Mouse (Mus musculus): ENCODE data around the gene Kalrn. TPM values are rescaled to one million over a fixed set of nuclear protein-coding genes. Genes with fewer than 3 reads are reported as not detected.
A peak's percentile ranks its signal among the peaks of the same experiment; 100 is the strongest.

The Kalrn gene
- 11.3 and 16.8 TPM in 2 replicates for polyA plus RNA-seq (2016; fragmentation: Nextera tagmentation; extraction: Ambion mirVana)

- peak; percentile 93 for DNase-seq (ENCODE audit: low spot score)
- H3K27ac ChIP-seq (replicated peaks) = peak within 1 kb of the TSS; percentile 99
- no peaks in the 10 kb centered on the region for H3K9me3 ChIP-seq (replicated peaks)
- peak within 1 kb of the TSS; percentile 96 for H3K4me3 ChIP-seq
- peaks cover 4% of the 10 kb centered on the region; the same call in 1 of the 2 replicates for H3K36me3 ChIP-seq
- 4% methylated on average over 73 of the region's 84 CpGs for WGBS
- H3K4me1 ChIP-seq = peaks cover 38% of the 10 kb centered on the region
- peaks cover 10% of the 10 kb centered on the region for H3K27me3 ChIP-seq (ENCODE audit: low read depth, poor library complexity, severe bottlenecking)
Observed at GRCm38 (mm10) chr16:34573151-34573802, at the start of gene Kalrn. Gene Kalrn, minus strand, starts transcription at chr16:34573532.

- 0 out of 2 replicates have a peak, but pooled peaks cover 8% of the 10 kb centered on the region for H3K9me3 ChIP-seq (replicated peaks)
- no peaks in the 10 kb centered on the region for H3K4me1 ChIP-seq
- H3K27me3 ChIP-seq (ENCODE audit: low read depth, poor library complexity, severe bottlenecking) = no peaks in the 10 kb centered on the region
- no peak overlapping the region for H3K27ac ChIP-seq (replicated peaks)
- no peaks in the 10 kb centered on the region for H3K36me3 ChIP-seq
- no peak overlapping the region for H3K4me3 ChIP-seq
- no peak for DNase-seq (ENCODE audit: low spot score)
- WGBS = 81% methylated on average over 2 of the region's 2 CpGs
Observed at GRCm38 (mm10) chr16:34614021-34614420, 40.7 kb upstream of the Kalrn start.

GRCm38 (mm10) chr16:34610137-34610536 lies 36.8 kb upstream of the Kalrn start:
- no peaks in the 10 kb centered on the region for H3K4me1 ChIP-seq
- H3K36me3 ChIP-seq = no peaks in the 10 kb centered on the region
- H3K27me3 ChIP-seq (ENCODE audit: low read depth, poor library complexity, severe bottlenecking) = no peaks in the 10 kb centered on the region
- no peak overlapping the region for H3K4me3 ChIP-seq
- H3K27ac ChIP-seq (replicated peaks) = no peak overlapping the region
- WGBS = 88% methylated on average over 1 of the region's 1 CpGs
- 0 out of 2 replicates have a peak, but pooled peaks cover 8% of the 10 kb centered on the region for H3K9me3 ChIP-seq (replicated peaks)
- no peak for DNase-seq (ENCODE audit: low spot score)

- Histone ChIP-seq H3K4me1 (no peaks in the 10 kb centered on the region), H3K9me3 (replicated peaks) (no peaks in the 10 kb centered on the region), H3K36me3 (no peaks in the 10 kb centered on the region), H3K27me3 (ENCODE audit: low read depth, poor library complexity, severe bottlenecking) (no peaks in the 10 kb centered on the region), H3K4me3 (no peak overlapping the region), H3K27ac (replicated peaks) (no peak overlapping the region)
- no peak for DNase-seq (ENCODE audit: low spot score)
- 37% methylated on average over 3 of the region's 3 CpGs for WGBS
Observed at GRCm38 (mm10) chr16:34605679-34606078, 32.3 kb upstream of the Kalrn start.

- WGBS = 82% methylated on average over 6 of the region's 6 CpGs
- H3K4me1 ChIP-seq = no peaks in the 10 kb centered on the region
Observed at GRCm38 (mm10) chr16:34603854-34604253, 30.5 kb upstream of the Kalrn start.

GRCm38 (mm10) chr16:34603076-34603475 lies 29.7 kb upstream of the Kalrn start:
- 83% methylated on average over 4 of the region's 4 CpGs for WGBS
- Histone ChIP-seq H3K27ac (replicated peaks) (no peak overlapping the region), H3K27me3 (ENCODE audit: low read depth, poor library complexity, severe bottlenecking) (no peaks in the 10 kb centered on the region), H3K36me3 (no peaks in the 10 kb centered on the region), H3K4me1 (no peaks in the 10 kb centered on the region), H3K9me3 (replicated peaks) (no peaks in the 10 kb centered on the region), H3K4me3 (no peak overlapping the region)
- no peak for DNase-seq (ENCODE audit: low spot score)

More at GRCm38 (mm10) chr16:34603854-34604253, 30.5 kb upstream of the Kalrn start:
- H3K4me3 ChIP-seq = no peak overlapping the region
- no peaks in the 10 kb centered on the region for H3K27me3 ChIP-seq (ENCODE audit: low read depth, poor library complexity, severe bottlenecking)
- DNase-seq (ENCODE audit: low spot score) = no peak
- no peaks in the 10 kb centered on the region for H3K36me3 ChIP-seq
- H3K27ac ChIP-seq (replicated peaks) = no peak overlapping the region
- H3K9me3 ChIP-seq (replicated peaks) = no peaks in the 10 kb centered on the region

- Histone ChIP-seq H3K4me3 (no peak overlapping the region), H3K4me1 (no peaks in the 10 kb centered on the region), H3K9me3 (replicated peaks) (no peaks in the 10 kb centered on the region), H3K27me3 (ENCODE audit: low read depth, poor library complexity, severe bottlenecking) (no peaks in the 10 kb centered on the region), H3K27ac (replicated peaks) (no peak overlapping the region), H3K36me3 (no peaks in the 10 kb centered on the region)
- WGBS = 80% methylated on average over 4 of the region's 4 CpGs
- no peak for DNase-seq (ENCODE audit: low spot score)
Observed at GRCm38 (mm10) chr16:34601954-34602353, 28.6 kb upstream of the Kalrn start.

GRCm38 (mm10) chr16:34595294-34595693 lies 22.0 kb upstream of the Kalrn start:
- Histone ChIP-seq H3K4me1 (peaks cover 13% of the 10 kb centered on the region), H3K9me3 (replicated peaks) (no peaks in the 10 kb centered on the region), H3K4me3 (no peak overlapping the region), H3K27ac (replicated peaks) (peak overlapping the region; percentile 39), H3K27me3 (ENCODE audit: low read depth, poor library complexity, severe bottlenecking) (no peaks in the 10 kb centered on the region), H3K36me3 (no peaks in the 10 kb centered on the region)
- no peak for DNase-seq (ENCODE audit: low spot score)
- 45% methylated on average over 3 of the region's 3 CpGs for WGBS

GRCm38 (mm10) chr16:34594597-34595262 lies 21.4 kb upstream of the Kalrn start:
- Histone ChIP-seq H3K4me3 (no peak overlapping the region), H3K36me3 (no peaks in the 10 kb centered on the region), H3K4me1 (peaks cover 13% of the 10 kb centered on the region), H3K27ac (replicated peaks) (peak overlapping the region; percentile 39), H3K27me3 (ENCODE audit: low read depth, poor library complexity, severe bottlenecking) (no peaks in the 10 kb centered on the region), H3K9me3 (replicated peaks) (no peaks in the 10 kb centered on the region)
- whole genome bisulfite sequencing = 70% methylated on average over 8 of the region's 8 CpGs
- DNase-seq (ENCODE audit: low spot score) = no peak

GRCm38 (mm10) chr16:34592696-34593095 lies 19.4 kb upstream of the Kalrn start:
- no peaks in the 10 kb centered on the region for H3K36me3 ChIP-seq
- H3K9me3 ChIP-seq (replicated peaks) = no peaks in the 10 kb centered on the region
- peaks cover 13% of the 10 kb centered on the region for H3K4me1 ChIP-seq
- no peaks in the 10 kb centered on the region for H3K27me3 ChIP-seq (ENCODE audit: low read depth, poor library complexity, severe bottlenecking)
- DNase-seq (ENCODE audit: low spot score) = no peak
- no peak overlapping the region for H3K4me3 ChIP-seq
- 81% methylated on average over 2 of the region's 2 CpGs for WGBS
- H3K27ac ChIP-seq (replicated peaks) = no peak overlapping the region

GRCm38 (mm10) chr16:34591934-34592333 lies 18.6 kb upstream of the Kalrn start:
- 100% methylated on average over 1 of the region's 1 CpGs for WGBS
- no peak for DNase-seq (ENCODE audit: low spot score)

GRCm38 (mm10) chr16:34579671-34580326 lies 6.5 kb upstream of the Kalrn start:
- no peaks in the 10 kb centered on the region for H3K36me3 ChIP-seq
- peaks cover 8% of the 10 kb centered on the region for H3K27me3 ChIP-seq (ENCODE audit: low read depth, poor library complexity, severe bottlenecking)
- no peak for DNase-seq (ENCODE audit: low spot score)
- no peak overlapping the region for H3K27ac ChIP-seq (replicated peaks)
- 96% methylated on average over 4 of the region's 4 CpGs for WGBS
- H3K4me1 ChIP-seq = peaks cover under 1% of the 10 kb centered on the region
- peaks cover 5% of the 10 kb centered on the region; the same call in 1 of the 2 replicates for H3K9me3 ChIP-seq (replicated peaks)
- no peak overlapping the region for H3K4me3 ChIP-seq

More at GRCm38 (mm10) chr16:34591934-34592333, 18.6 kb upstream of the Kalrn start:
- Histone ChIP-seq H3K27me3 (ENCODE audit: low read depth, poor library complexity, severe bottlenecking) (no peaks in the 10 kb centered on the region), H3K4me1 (peaks cover 13% of the 10 kb centered on the region), H3K36me3 (no peaks in the 10 kb centered on the region), H3K9me3 (replicated peaks) (no peaks in the 10 kb centered on the region), H3K27ac (replicated peaks) (no peak overlapping the region), H3K4me3 (no peak overlapping the region)

All from midbrain, embryonic 10.5 days (tissue).